Mouse (Mus musculus) A20 (cell line): ENCODE results near the gene Id4.

Experiments
- DNase-seq: peaks from one replicate; pipeline ENCODE4 v3.0.0-alpha.2; 2011; ENCODE audit warnings: low read depth, low spot score

Id4 gene

GRCm38 (mm10) chr13:48260690-48261278, at the start of gene Id4:
Id4 (plus strand) TSS chr13:48261228.
- DNase-seq = no peak

DNA sequence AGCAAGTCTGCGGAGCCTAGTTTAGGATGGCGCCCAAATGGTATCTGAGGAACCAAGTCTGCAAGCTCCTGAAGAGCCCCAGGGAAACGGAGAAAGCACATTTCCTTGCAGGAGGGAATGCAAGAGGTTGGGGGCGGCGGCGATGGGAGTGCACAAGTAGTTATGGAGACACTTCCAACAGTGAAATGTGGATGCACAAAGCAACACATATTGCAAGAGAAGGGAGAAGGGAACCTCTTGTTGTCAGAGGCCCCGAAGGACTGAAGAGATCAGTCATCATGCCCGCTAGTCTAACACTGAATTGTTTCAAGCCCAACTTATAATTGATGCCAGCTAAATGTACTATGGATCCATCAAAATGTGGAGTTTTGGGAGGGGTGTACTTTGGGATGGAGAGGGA, 33.9 kb upstream of the Id4 start:
- DNase-seq = no peak

- DNase-seq = no peak
Measured at GRCm38 (mm10) chr13:48227712-48228111, 33.3 kb upstream of the Id4 start.

DNA sequence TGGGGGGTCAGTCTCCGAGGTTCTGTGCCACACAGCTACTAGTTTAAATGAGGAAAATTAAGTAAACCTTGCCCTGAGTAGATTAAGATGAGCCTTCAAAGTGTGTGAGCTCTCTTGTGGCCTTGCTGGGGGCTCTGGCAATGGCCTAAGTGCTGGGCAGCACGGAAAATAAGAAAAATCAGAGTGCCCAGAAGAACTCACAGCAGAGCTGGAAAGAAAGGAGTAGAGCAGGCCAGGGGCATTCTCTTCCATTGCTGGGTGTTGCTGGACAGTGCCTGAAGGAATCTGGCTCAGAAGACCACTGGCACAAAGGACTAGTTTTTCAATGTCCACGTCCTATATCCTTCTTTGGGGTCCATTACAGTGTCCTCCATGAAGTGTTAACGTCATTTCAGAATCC, 32.9 kb upstream of the Id4 start:
- no peak for DNase-seq

- no peak for DNase-seq
Measured at GRCm38 (mm10) chr13:48230996-48231395, 30.0 kb upstream of the Id4 start.

- no peak for DNase-seq
Measured at GRCm38 (mm10) chr13:48236436-48236835, 24.6 kb upstream of the Id4 start.

- DNase-seq = no peak
Measured at GRCm38 (mm10) chr13:48236865-48237264, 24.2 kb upstream of the Id4 start.

DNA sequence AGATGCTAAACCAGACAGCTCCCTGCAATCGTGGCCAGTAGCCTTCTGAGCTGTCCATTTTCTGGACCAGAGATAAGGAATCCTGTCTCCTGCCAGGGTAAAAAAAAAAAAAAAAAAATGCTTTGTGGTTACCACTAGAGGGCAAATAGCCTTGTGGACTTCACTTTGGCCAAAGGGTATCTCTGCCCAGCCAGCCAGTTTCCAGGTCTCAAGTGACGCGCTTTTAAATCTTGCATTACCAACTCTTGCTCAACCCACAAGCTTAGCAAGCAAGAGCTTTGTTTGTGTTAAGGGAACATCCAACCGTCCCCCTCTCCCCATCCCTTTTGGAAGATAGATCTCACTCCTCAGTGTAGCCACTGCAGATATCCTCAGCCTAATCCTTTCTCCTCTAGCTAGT, 23.5 kb upstream of the Id4 start:
- no peak for DNase-seq

- no peak for DNase-seq
Measured at GRCm38 (mm10) chr13:48245235-48246012, 15.6 kb upstream of the Id4 start.

DNA sequence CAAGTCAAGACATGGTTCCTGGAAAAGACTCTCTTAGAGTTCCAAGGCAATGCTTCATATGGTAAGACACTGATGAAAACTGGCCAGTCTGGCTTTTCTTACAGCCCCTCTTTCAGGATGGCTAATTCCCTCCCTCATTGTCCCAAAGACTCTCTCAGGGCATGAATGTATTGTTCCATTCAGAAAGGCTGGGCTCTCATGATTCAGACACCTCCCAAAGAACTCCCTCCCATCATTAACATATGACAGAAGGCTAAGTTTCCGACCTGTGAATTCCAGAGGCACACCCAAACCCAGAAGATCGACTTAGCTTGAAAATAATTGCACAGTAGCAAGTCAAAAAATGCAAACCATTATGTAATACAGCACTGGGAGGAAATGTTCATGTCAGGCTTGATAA, 8.5 kb upstream of the Id4 start:
- DNase-seq = no peak

DNA sequence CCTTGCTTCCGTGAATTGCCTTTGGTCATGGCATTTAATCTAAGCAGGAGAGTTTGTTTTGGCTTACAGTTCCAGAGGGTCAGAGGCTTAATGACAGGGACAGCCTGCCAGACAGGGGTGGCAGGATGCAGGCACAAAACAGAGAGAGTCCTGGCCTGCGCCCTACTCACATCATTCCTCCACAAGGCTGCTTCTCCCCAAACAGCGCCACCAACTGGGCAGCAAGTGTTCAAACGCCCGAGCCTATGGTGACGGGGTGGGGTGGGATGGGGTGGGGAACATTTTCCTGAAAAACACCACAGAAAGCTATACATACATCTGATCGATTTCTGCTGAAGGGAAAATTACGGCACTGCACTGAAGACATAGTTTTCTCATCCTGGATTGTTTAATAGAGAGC, 6.0 kb upstream of the Id4 start:
- DNase-seq = no peak

DNA sequence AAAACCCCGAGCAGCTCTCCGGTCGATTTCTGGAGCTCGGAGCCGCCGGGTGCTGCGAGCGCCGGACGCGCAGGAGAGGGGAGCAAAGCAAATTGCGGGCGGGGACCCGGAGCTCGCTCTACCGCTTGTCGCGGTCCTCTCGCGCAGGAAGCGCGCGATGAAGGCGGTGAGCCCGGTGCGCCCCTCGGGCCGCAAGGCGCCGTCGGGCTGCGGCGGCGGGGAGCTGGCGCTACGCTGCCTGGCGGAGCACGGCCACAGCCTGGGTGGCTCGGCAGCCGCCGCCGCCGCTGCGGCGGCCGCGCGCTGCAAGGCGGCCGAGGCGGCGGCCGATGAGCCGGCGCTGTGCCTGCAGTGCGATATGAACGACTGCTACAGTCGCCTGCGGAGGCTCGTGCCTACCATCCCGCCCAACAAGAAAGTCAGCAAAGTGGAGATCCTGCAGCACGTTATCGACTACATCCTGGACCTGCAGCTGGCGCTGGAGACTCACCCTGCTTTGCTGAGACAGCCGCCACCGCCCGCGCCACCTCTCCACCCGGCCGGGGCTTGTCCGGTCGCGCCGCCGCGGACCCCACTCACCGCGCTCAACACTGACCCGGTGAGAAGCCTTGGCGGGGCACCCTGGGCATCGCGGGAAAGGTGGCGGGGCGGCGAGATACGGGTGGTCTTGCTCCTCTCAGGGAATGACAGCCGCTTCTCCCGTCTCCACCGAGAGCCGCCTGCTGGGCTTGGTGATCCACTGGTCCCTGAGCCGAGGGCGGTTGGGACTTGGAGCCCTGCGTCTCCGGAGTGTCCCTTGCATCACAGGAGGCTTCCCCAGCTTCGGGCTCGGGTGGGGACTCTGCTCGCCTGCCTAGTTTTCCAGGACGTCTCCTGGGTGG, 553 bp downstream of the Id4 start:
- no peak for DNase-seq

DNA sequence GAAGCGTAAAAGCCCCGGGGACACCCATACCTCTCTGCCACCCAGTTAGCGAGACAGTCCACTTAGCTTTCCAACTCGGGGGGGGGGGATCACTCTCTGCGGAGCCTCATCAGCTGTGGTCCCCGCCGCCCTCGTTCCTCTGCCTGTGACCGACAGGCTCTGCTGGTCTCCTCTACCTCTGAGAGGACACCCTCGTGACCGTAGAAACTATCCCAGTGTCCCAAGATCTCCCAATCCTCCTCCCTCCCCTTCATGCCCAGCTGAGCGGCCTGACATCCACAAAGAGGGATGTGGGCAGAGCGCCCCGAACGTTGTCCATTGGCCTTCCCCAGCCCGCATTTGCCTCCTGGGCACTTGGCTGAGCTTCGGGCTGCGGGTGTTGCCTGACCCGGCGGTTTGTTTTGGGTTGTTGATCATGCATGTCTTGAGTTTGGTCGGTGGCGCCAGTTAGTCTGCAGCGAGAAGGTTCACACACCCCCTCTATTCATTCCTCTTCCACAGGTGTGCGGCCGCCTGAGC, 1.5 kb downstream of the Id4 start:
- DNase-seq = no peak

DNA sequence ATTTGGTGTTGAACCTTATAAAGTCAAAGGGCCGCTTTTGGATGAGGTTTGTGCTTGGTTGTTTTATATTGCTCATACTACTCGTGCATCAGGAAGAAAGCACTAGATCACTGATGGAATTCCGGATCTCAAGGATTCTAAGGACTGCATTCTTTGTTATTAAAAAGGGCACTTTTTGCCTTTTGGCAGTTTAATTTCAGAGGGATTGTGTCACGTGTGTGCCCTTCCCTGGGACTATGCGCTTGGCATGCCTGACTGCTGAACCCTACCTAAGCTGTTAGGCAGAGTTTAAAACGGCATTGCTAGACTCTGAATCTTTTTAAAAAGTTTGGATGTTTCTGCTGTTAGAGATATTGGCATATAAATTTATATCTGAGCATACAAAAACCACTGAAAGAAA, 4.0 kb downstream of the Id4 start:
- no peak for DNase-seq

DNA sequence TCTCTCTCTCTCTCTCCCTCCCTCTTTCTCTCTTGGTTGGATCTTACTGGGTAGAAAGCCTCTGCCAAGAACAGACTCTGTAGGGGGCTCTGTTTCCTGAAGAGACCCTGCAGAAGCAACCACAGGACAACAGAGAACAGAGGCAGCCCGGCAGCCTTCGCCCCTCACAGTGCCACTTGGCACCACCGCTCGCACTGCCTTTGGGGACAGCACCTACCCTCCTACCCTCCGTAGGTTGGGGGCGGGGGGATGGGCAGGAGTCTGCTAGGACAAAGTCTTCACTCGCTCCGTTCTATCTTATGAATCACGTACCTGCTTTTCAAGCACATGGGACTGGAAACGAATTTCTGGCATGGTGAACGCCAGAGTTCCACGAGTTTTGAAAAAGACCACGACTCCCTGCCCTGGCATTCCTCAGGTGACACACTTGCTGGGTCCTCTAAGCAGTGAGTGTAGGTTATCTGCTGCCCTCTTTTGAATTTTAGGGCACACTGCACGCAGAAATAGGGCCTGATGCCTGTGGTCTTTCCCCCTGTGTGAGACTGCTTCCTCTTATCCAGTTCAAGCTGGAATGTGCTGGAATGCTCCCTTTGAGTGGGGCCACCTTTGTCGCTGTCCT, 12.5 kb downstream of the Id4 start:
- no peak for DNase-seq

DNA sequence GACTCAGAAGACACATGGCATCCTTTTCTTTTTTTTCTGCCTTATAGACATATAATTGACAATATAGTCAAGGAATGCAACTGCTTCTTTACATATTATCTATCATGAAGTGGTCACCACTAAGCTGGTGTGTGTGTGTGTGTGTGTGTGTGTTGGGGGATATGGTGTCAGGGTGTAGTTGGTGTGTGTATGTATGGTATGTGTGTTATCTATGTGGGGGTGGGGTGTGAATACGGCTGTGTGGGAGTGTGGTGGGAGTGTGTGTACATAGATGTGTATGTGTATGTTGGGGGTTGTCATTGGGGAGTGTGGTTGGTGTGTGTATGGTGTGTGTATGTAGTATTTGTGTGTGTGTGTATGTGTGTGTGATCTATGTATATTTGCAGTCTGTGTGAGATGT, 13.1 kb downstream of the Id4 start:
- no peak for DNase-seq

- no peak for DNase-seq
Measured at GRCm38 (mm10) chr13:48276981-48277380, 16.0 kb downstream of the Id4 start.

GRCm38 (mm10) chr13:48284426-48284825, 23.4 kb downstream of the Id4 start:
- DNase-seq = no peak

DNA sequence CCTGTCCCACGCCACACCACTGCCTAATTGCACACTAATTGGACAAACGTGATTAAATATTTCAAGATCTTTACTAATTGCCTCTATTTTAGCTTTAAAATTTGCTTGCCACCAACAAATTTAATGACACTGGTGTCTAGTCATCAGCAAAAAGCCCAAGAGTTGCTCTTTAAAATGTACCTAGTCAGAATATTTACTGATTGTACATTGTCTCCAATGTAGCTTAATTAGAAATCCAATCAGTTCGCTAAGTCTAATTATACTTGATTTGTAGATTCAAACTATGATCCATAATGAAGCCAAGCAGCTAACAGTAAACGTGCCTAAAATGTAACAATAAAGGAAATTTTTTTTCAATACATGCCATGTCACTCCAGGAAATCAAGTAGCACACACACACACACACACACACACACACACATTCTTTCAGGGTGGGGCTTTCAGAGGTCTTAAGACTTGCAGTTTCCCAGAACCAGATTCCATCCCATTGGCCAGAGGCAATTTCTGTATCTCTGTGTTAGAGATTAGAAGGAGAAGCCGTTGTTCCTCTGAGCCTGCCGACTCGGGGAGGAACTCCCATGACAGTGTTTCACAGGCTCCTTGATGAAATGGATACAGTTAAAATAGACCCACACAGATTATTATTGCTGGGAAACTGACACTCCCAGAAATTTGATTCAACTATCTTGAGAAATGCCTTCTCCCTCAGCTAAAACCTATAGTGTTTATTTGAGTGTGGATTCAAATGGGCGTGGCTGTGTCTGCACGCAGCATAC, 24.1 kb downstream of the Id4 start:
- no peak for DNase-seq

- no peak for DNase-seq
Measured at GRCm38 (mm10) chr13:48290427-48290826, 29.4 kb downstream of the Id4 start.

GRCm38 (mm10) chr13:48314500-48314899, 53.5 kb downstream of the Id4 start:
- no peak for DNase-seq
